Mouse (Mus musculus): ENCODE data around the gene Foxo1. TPM values are rescaled to one million over a fixed set of nuclear protein-coding genes. Genes with fewer than 3 reads are reported as not detected.

Foxo1 gene
- total RNA-seq, 4 experiments from 2014 or later: 17.5 to 20.3 (median 19.0) TPM

GRCm38 (mm10) chr3:52268737-52269513 lies 789 bp downstream of the Foxo1 start:
- DNase-seq (ENCODE audit: low spot score in 2 of 2): peak in 1 of 2 experiments; percentile 34

DNA sequence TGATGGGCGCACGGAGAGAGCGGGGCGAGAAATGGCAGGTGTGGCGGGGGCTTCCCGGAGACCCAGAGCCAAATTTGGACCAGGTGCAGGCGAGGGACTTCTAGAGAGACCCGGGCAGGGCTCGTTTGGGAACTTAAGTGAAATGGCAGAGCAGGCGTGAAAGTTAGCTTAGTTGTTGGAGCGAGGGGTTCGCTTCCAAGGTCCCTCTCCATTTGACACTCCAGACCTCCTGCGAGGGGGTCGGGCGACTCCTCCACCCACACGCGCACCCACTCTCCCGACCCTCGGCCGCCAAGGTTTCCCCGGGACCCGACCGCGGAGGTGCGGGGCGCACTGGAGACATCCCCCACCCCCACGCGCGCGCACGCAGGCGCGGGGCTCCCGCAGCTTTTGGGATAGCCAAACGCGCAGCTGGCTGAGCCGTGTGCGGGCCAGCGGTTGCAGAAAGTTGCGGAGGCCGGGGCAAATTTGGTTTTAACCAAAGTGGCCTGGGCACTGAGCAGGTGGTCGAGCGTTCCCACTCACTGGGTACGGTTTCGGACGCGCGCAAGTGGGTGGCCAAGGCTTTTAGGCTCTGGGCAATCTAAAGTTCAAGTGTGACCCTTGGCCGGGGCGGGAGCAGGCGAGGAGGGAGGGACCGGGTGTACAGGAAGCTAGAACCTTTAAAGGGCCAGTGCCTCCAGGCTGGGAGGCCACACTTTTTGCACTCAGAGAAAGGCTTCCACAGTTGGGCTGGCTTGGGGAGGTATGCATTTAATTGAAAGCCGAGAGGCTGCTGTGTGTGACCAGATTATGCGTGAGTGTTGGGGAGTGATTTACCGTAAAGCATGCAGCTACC lies 1.6 kb downstream of the Foxo1 start:
- DNase-seq (ENCODE audit: low spot score in 2 of 2): peak; percentile 21 to 24

DNA sequence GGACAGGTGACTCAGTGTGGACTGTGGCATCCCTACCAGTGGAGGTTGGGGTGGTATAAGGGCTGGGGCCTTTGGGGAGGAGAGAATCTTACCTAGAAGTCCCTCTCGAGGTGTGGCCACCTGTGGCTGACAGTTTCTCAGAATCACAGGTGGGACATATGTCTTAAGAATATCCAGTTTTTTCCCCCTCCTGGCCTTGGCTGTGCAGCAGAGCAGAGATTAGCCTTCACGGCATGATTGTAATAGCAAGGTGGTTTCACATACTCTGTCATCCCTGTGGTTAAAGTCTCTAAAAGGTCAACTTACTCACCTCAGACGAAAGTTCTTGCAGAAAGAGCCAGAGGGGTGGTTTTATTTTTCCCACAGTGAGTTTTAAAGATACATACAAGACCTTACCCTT lies 2.4 kb downstream of the Foxo1 start:
- DNase-seq (ENCODE audit: low spot score in 2 of 2): no peak

- no peak for DNase-seq (ENCODE audit: low spot score in 2 of 2)
Observed at GRCm38 (mm10) chr3:52271376-52271775, 3.2 kb downstream of the Foxo1 start.

DNA sequence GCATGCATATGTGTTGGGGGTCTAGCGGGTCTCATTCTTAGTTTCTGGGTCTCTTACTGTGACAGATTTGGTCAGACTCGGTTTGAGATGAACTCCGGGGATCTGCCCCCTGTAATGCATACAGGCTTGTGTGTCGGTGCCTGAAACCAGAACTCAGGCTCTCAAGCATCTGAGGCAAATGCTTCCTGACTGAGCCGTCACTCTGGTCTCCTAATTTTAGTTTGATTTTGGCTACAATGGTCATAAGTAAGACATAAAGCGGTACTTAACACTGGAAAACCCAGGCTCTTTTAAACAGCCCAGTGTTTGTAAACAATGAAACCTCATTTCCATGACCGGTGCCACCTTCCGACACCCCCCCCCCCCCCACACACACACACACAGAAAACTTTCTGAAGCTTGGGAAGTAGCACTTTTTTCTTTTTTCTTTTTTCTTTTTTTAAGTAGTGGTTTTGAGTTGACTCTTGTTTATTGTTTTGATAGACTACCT lies 4.3 kb downstream of the Foxo1 start:
- no peak for DNase-seq (ENCODE audit: low spot score in 2 of 2)

GRCm38 (mm10) chr3:52274475-52274874 lies 6.3 kb downstream of the Foxo1 start:
- DNase-seq (ENCODE audit: low spot score in 2 of 2): no peak

- no peak for DNase-seq (ENCODE audit: low spot score in 2 of 2)
Observed at GRCm38 (mm10) chr3:52275037-52275555, 7.0 kb downstream of the Foxo1 start.

GRCm38 (mm10) chr3:52280681-52281080 lies 12.5 kb downstream of the Foxo1 start:
- no peak for DNase-seq (ENCODE audit: low spot score in 2 of 2)

- no peak for DNase-seq (ENCODE audit: low spot score in 2 of 2)
Observed at GRCm38 (mm10) chr3:52281882-52282281, 13.7 kb downstream of the Foxo1 start.

GRCm38 (mm10) chr3:52282369-52282768 lies 14.2 kb downstream of the Foxo1 start:
- no peak for DNase-seq (ENCODE audit: low spot score in 2 of 2)

DNA sequence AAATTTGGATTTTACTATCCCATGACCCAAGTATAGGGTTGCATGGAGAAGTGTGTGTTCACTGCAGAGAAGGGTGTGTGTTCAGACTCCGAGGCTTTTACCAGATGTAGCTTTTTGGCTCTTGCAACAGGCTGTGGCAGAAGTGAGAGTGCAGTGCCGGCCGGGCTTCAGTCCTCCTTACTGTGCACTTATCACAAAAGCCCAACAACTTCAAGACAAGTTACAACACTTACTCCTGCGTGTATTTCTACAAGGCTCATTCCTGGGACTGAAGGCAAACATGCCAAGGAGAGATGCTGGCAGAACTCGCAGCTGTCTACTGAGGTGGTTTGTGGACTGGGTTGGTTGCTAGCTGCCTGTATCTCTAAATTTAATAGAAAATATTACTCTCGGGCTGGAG lies 15.4 kb downstream of the Foxo1 start:
- no peak for DNase-seq (ENCODE audit: low spot score in 2 of 2)

GRCm38 (mm10) chr3:52290811-52291210 lies 22.7 kb downstream of the Foxo1 start:
- no peak for DNase-seq (ENCODE audit: low spot score in 2 of 2)

DNA sequence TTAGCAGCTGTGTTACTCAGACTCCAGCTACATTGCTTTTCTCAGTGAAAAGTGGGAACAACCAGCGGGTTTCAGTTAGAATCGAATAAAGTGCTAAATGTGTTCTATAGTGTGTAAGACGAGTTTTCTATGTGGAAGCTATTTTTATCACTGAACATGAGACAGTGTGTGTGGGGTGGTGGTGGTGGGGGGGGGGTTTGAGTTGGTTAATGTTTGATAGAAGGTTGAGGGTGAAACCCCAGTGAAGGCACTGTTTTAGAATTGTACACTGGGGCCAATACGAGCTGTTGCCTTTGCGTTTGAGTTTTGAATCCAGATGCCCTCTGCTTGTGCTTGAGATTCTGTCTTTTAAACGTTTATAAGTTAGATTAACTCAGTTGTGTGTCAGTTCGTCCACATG lies 24.4 kb downstream of the Foxo1 start:
- DNase-seq (ENCODE audit: low spot score in 2 of 2): no peak

- no peak for DNase-seq (ENCODE audit: low spot score in 2 of 2)
Observed at GRCm38 (mm10) chr3:52293946-52294345, 25.8 kb downstream of the Foxo1 start.

- DNase-seq (ENCODE audit: low spot score in 2 of 2): no peak
Observed at GRCm38 (mm10) chr3:52295688-52296087, 27.6 kb downstream of the Foxo1 start.

DNA sequence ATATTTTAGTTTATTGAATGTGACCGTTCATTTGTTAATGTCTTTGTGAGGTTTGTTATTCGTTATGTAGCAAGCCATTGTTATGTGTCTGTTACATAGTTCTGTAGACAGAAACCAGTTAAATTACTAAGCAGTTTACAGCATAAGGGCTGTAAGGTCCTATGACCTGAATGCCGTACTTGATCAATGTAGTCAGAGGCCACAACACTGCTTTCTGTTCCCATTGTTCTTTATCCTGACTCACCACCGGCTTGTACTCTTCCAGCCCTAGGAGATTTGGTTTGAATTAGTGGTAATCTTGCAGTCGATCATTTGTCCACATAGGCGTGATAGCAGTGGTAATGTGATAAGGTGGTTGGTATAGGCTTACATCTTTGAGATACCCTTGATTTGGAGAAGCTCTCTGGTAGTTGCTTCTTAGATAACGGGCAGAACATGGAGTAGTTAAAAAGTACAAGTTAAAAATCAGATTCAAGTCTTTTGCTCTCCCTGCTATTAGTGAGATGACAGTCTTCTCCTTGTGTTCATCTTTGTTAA lies 28.2 kb downstream of the Foxo1 start:
- DNase-seq (ENCODE audit: low spot score in 2 of 2): no peak

DNA sequence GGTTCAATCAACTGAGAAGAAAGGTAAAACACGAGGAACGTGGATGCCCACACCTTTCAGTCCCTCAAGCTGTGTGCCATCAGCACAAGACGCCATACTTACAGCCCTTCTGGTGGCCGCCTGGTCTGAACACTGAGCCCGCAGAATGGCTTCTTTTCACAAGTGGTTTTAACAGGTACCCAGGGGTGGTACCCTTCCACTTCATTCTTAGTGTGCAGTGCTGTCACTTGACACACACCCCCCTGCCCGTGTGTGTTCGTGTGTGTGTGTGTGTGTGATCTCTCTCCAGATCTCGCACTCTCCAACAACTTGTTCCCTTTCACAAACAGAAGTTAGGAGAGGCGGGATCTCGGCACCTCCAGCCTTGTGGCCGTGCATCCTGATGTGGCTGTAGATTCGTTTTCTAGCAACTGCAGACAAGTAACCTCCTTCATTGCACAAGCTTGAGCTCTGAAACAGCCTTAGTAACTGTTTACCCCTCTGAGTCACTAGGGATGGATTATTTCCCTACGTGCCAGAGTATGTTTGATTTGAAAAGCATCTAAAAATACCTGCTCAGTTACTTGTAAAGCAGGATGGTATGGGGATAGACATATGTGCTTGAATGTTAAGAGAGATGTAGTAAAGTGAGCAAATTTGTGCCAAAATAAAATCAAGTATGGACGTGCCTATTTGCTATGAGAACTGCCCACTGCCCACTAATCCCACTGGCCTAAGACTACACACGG lies 29.3 kb downstream of the Foxo1 start:
- DNase-seq (ENCODE audit: low spot score in 2 of 2): no peak

DNA sequence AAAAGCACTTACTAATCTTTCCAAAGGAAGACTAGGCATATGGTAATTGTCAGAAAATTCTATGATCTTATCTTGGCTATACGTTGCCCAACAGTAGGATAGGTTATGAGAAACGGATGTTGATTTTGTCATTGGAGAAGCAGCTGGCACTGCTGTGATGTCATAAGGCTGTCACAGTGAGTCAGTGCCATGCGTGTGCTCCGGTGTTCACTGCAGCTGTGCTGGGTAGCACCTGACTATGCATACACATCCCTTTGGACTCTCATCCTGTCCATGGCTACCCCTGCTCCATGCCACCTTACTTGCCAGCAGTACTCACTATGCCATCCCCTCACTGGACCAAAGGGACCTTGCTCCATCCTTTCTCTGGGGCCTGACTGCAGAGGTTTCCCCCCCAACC lies 30.5 kb downstream of the Foxo1 start:
- no peak for DNase-seq (ENCODE audit: low spot score in 2 of 2)

GRCm38 (mm10) chr3:52299376-52299775 lies 31.2 kb downstream of the Foxo1 start:
- DNase-seq (ENCODE audit: low spot score in 2 of 2): no peak

DNA sequence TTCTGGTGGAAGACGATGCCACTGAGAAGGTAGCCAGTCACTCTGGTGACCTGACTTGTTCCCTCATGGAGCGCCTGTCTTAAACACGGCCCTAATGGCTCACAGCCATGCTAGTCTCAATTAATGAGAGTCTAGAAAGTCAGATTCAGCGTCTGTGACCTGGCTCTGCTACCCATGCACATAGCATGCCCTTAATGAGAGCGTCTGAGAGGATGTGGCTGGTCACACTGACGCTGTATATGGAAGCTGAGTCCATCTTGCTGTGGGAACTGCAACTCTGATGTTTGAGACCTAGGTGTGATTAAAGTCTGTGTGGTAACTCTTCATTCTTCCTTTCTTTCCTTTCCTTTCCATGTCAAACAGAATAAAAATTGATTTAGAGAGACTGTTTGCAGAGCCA lies 32.4 kb downstream of the Foxo1 start:
- no peak for DNase-seq (ENCODE audit: low spot score in 2 of 2)

DNA sequence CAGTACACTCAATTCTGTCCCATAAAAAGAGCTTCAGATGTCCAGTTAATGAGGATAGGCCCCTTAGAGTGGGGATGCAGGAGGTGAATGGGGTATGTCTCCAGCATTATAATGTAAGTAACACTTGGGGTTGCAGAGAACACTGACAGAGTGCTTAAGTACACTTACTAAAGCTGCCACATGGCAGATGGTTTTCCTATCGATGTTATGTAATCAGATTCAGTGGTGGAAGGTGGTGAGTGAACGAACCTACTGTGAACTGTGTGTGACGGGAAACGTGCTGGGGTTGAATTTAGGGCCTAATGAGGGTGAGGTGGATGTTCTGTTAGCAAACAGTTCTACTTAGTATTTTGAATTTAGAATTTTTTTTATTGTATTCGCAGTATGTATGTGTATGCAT lies 35.2 kb downstream of the Foxo1 start:
- no peak for DNase-seq (ENCODE audit: low spot score in 2 of 2)

Data from left cerebral cortex, adult 8-10 months (tissue).